Mouse (Mus musculus): Measurements from ENCODE around the gene Il4i1. TPM values are rescaled to one million over a fixed set of nuclear protein-coding genes. Genes with fewer than 3 reads are reported as not detected.

Gene Il4i1
- polyA plus RNA-seq, 1 experiment from 2014 or later = 1.8 TPM

GRCm38 (mm10) chr7:44850789-44851624 is 34.8 kb downstream of the Il4i1 start:
- Histone ChIP-seq H3K27ac (ENCODE audit: low read length) (peak overlapping the region; percentile 99), H3K36me3 (ENCODE audit: control insufficient read depth, insufficient read depth, low read length) (peaks cover 10% of the 10 kb centered on the region; the same call in 1 of the 2 replicates), H3K4me3 (ENCODE audit: low read length) (peak overlapping the region; percentile 82), H3K9me3 (ENCODE audit: control insufficient read depth, low read length) (no peaks in the 10 kb centered on the region), H3K27me3 (replicated peaks; ENCODE audit: control insufficient read depth, insufficient read depth, low read length) (no peaks in the 10 kb centered on the region), H3K9ac (ENCODE audit: low read depth, low read length) (peak overlapping the region; percentile 91), H3K4me1 (ENCODE audit: control insufficient read depth, insufficient read depth, low read length) (peaks cover 41% of the 10 kb centered on the region), H3K4me2 (ENCODE audit: low read depth, low read length) (peak overlapping the region; percentile 67)
- WGBS = 77% methylated on average over 8 of the region's 8 CpGs
- no peak for ATAC-seq

- 91% methylated on average over 12 of the region's 12 CpGs for WGBS
- no peaks in the 10 kb centered on the region for H3K9me3 ChIP-seq (ENCODE audit: control insufficient read depth, low read length)
- no peak overlapping the region for H3K27ac ChIP-seq (ENCODE audit: low read length)
- H3K4me1 ChIP-seq (ENCODE audit: control insufficient read depth, insufficient read depth, low read length) = peaks cover 46% of the 10 kb centered on the region
- no peak overlapping the region for H3K4me2 ChIP-seq (ENCODE audit: low read depth, low read length)
- H3K9ac ChIP-seq (ENCODE audit: low read depth, low read length) = peak overlapping the region; percentile 91; the same call in 1 of the 2 replicates
- no peak overlapping the region for H3K4me3 ChIP-seq (ENCODE audit: low read length)
- H3K36me3 ChIP-seq (ENCODE audit: control insufficient read depth, insufficient read depth, low read length) = 0 out of 2 replicates have a peak, but pooled peaks cover 3% of the 10 kb centered on the region
- no peaks in the 10 kb centered on the region for H3K27me3 ChIP-seq (replicated peaks; ENCODE audit: control insufficient read depth, insufficient read depth, low read length)
- ATAC-seq = no peak
Observed at GRCm38 (mm10) chr7:44851625-44852234, 35.5 kb downstream of the Il4i1 start.

GRCm38 (mm10) chr7:44852259-44853027 is 36.3 kb downstream of the Il4i1 start:
- Histone ChIP-seq H3K9ac (ENCODE audit: low read depth, low read length) (no peak overlapping the region; the same call in 1 of the 2 replicates), H3K4me2 (ENCODE audit: low read depth, low read length) (no peak overlapping the region), H3K27ac (ENCODE audit: low read length) (no peak overlapping the region), H3K36me3 (ENCODE audit: control insufficient read depth, insufficient read depth, low read length) (0 out of 2 replicates have a peak, but pooled peaks cover 2% of the 10 kb centered on the region), H3K27me3 (replicated peaks; ENCODE audit: control insufficient read depth, insufficient read depth, low read length) (no peaks in the 10 kb centered on the region), H3K4me3 (ENCODE audit: low read length) (no peak overlapping the region), H3K9me3 (ENCODE audit: control insufficient read depth, low read length) (no peaks in the 10 kb centered on the region), H3K4me1 (ENCODE audit: control insufficient read depth, insufficient read depth, low read length) (peaks cover 44% of the 10 kb centered on the region)
- 87% methylated on average over 36 of the region's 36 CpGs for WGBS
- ATAC-seq = no peak

- no peak overlapping the region for H3K27ac ChIP-seq (ENCODE audit: low read length)
- no peak for ATAC-seq
- H3K27me3 ChIP-seq (replicated peaks; ENCODE audit: control insufficient read depth, insufficient read depth, low read length) = no peaks in the 10 kb centered on the region
- H3K4me2 ChIP-seq (ENCODE audit: low read depth, low read length) = 0 out of 2 replicates have a peak overlapping the region, but pooled peaks have one; percentile 83
- H3K4me1 ChIP-seq (ENCODE audit: control insufficient read depth, insufficient read depth, low read length) = peaks cover 42% of the 10 kb centered on the region
- no peaks in the 10 kb centered on the region for H3K9me3 ChIP-seq (ENCODE audit: control insufficient read depth, low read length)
- H3K36me3 ChIP-seq (ENCODE audit: control insufficient read depth, insufficient read depth, low read length) = 0 out of 2 replicates have a peak, but pooled peaks cover 2% of the 10 kb centered on the region
- peak overlapping the region; percentile 21; the same call in 1 of the 2 replicates for H3K9ac ChIP-seq (ENCODE audit: low read depth, low read length)
- no peak overlapping the region for H3K4me3 ChIP-seq (ENCODE audit: low read length)
- WGBS = 95% methylated on average over 2 of the region's 2 CpGs
Observed at GRCm38 (mm10) chr7:44853065-44853464, 36.9 kb downstream of the Il4i1 start.

- peak overlapping the region; percentile 100 for H3K27ac ChIP-seq (ENCODE audit: low read length)
- H3K4me1 ChIP-seq (ENCODE audit: control insufficient read depth, insufficient read depth, low read length) = peaks cover 49% of the 10 kb centered on the region
- H3K27me3 ChIP-seq (replicated peaks; ENCODE audit: control insufficient read depth, insufficient read depth, low read length) = no peaks in the 10 kb centered on the region
- H3K36me3 ChIP-seq (ENCODE audit: control insufficient read depth, insufficient read depth, low read length) = 0 out of 2 replicates have a peak, but pooled peaks cover 2% of the 10 kb centered on the region
- H3K4me2 ChIP-seq (ENCODE audit: low read depth, low read length) = peak overlapping the region; percentile 83
- ATAC-seq = no peak
- no peaks in the 10 kb centered on the region for H3K9me3 ChIP-seq (ENCODE audit: control insufficient read depth, low read length)
- peak overlapping the region; percentile 86 for H3K9ac ChIP-seq (ENCODE audit: low read depth, low read length)
- 28% methylated on average over 26 of the region's 26 CpGs for WGBS
- peak overlapping the region; percentile 61 for H3K4me3 ChIP-seq (ENCODE audit: low read length)
Observed at GRCm38 (mm10) chr7:44853596-44854355, 37.6 kb downstream of the Il4i1 start.

- Histone ChIP-seq H3K4me2 (ENCODE audit: low read depth, low read length) (peak overlapping the region; percentile 83), H3K4me3 (ENCODE audit: low read length) (peak overlapping the region; percentile 61), H3K27ac (ENCODE audit: low read length) (peak overlapping the region; percentile 100), H3K36me3 (ENCODE audit: control insufficient read depth, insufficient read depth, low read length) (0 out of 2 replicates have a peak, but pooled peaks cover 2% of the 10 kb centered on the region), H3K4me1 (ENCODE audit: control insufficient read depth, insufficient read depth, low read length) (peaks cover 49% of the 10 kb centered on the region), H3K9me3 (ENCODE audit: control insufficient read depth, low read length) (no peaks in the 10 kb centered on the region), H3K9ac (ENCODE audit: low read depth, low read length) (peak overlapping the region; percentile 86), H3K27me3 (replicated peaks; ENCODE audit: control insufficient read depth, insufficient read depth, low read length) (no peaks in the 10 kb centered on the region)
- peak; percentile 83 for ATAC-seq
- 2% methylated on average over 45 of the region's 45 CpGs for WGBS
Observed at GRCm38 (mm10) chr7:44854356-44855031, 38.3 kb downstream of the Il4i1 start.

GRCm38 (mm10) chr7:44855036-44855435 is 38.8 kb downstream of the Il4i1 start:
- Histone ChIP-seq H3K9me3 (ENCODE audit: control insufficient read depth, low read length) (no peaks in the 10 kb centered on the region), H3K27me3 (replicated peaks; ENCODE audit: control insufficient read depth, insufficient read depth, low read length) (no peaks in the 10 kb centered on the region), H3K9ac (ENCODE audit: low read depth, low read length) (peak overlapping the region; percentile 86), H3K4me3 (ENCODE audit: low read length) (peak overlapping the region; percentile 61), H3K4me1 (ENCODE audit: control insufficient read depth, insufficient read depth, low read length) (peaks cover 49% of the 10 kb centered on the region), H3K36me3 (ENCODE audit: control insufficient read depth, insufficient read depth, low read length) (peaks cover 2% of the 10 kb centered on the region; the same call in 1 of the 2 replicates), H3K4me2 (ENCODE audit: low read depth, low read length) (peak overlapping the region; percentile 83), H3K27ac (ENCODE audit: low read length) (peak overlapping the region; percentile 100)
- ATAC-seq = peak; percentile 18
- 35% methylated on average over 10 of the region's 10 CpGs for WGBS

GRCm38 (mm10) chr7:44856265-44856916 is 40.2 kb downstream of the Il4i1 start:
- peak overlapping the region; percentile 94 for H3K27ac ChIP-seq (ENCODE audit: low read length)
- no peaks in the 10 kb centered on the region for H3K9me3 ChIP-seq (ENCODE audit: control insufficient read depth, low read length)
- H3K36me3 ChIP-seq (ENCODE audit: control insufficient read depth, insufficient read depth, low read length) = peaks cover 2% of the 10 kb centered on the region; the same call in 1 of the 2 replicates
- peaks cover 43% of the 10 kb centered on the region for H3K4me1 ChIP-seq (ENCODE audit: control insufficient read depth, insufficient read depth, low read length)
- H3K4me3 ChIP-seq (ENCODE audit: low read length) = peak overlapping the region; percentile 90
- H3K4me2 ChIP-seq (ENCODE audit: low read depth, low read length) = peak overlapping the region; percentile 72
- H3K9ac ChIP-seq (ENCODE audit: low read depth, low read length) = peak overlapping the region; percentile 40; the same call in 1 of the 2 replicates
- H3K27me3 ChIP-seq (replicated peaks; ENCODE audit: control insufficient read depth, insufficient read depth, low read length) = no peaks in the 10 kb centered on the region
- WGBS = 57% methylated on average over 9 of the region's 9 CpGs
- ATAC-seq = no peak
